Mouse (Mus musculus): ENCODE measurements at regions not wholly inside any gene's neighbourhood (a gene's known extent, or its start where the extent isn't known, plus 50 kb on each side); places are given as distances from the start of the nearest gene placed in this dataset.

DNA sequence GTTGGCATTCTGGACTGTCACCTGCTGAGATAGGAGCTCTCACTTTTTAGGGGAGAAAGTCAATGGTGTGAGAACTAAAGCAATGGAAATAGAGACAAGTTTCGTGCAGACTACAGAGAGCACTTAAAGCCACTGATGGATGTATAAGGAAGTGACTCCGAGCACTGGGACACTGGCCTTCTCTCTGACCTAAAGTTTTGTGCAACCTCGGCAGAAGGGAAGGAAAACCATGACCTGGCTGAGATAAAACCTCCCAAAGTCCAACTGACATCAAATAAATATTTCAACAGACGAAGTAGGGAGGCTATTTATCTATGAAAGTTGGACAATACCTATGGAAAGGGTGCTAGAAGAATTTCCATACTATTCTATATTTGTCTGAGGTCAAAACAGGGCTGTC, 80.0 kb upstream of the Ahr start:
- DNase-seq = no peak

DNA sequence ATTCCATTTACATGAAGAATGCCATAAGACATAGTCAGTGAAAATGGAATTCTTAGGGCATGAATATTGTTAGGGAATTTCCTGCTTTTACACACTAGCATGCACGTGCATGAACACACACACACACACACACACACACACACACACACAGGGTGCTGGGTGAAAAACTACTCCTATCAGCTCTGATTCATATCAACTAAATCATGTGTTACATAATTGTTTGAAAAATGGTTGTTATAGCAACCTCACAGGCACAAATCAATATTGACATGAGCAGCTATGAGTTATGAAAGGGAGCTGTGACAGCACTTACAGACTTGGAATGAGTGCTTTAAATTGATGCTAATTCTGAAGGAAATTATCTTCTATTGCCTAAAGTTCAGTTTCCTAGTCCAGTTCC, 72.8 kb upstream of the Ahr start:
- no peak for DNase-seq

DNA sequence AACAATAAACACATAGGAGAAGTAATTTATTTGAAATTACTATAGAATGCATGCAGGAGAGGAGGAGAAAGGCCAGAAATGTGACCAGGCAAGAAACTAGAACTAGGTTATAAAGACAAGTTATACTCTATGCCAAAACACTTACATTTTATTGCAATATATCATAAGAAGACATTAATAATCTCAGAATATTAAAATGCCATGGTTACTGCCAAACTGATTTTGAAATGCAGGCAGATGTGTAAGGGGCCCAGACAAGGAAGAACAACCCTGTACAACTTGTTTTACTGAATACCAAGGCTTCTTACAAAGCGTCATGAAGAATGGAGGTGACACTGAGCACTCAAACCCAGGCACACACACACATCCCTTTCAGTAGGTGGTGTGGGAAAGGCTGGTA, 68.9 kb upstream of the Ahr start:
- no peak for DNase-seq

DNA sequence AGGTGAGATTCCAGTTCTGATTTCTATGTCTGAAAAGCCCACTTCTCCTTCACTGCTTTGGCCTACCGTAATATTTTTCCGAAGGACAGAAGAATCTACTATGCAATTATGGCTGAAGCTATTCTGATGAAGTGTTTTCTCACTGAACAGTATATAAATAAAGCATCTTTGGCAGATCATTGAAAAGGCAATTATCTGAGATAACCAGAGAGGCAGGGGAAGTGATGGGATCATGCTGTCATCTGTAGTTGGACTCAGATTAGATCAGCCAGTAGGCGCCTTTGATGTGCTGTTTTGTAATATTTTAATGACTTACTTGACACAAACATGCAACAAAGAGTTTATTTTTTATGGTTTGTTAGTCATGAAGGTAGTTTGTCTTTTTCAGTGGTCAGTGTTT, 67.8 kb upstream of the Ahr start:
- no peak for DNase-seq

DNA sequence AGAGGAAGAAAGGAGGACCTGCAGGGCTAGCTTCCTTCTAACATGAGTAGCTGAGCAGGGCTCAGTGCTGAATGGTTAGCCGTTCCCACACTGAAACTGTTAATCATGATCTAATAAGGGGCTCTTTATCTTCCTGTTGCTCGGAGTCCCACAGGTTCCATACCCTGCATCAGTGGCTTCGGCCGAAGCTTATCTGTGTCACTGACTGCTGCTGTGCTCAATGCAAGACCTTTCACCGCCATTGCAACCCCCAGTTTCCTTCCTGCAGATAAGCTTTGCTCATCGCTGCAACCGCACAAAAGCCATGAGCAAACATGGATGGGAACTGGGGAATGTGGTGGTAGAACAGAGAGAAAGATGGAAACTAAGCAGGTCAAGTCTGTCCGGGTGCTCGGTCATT, 63.5 kb upstream of the Ahr start:
- no peak for DNase-seq

DNA sequence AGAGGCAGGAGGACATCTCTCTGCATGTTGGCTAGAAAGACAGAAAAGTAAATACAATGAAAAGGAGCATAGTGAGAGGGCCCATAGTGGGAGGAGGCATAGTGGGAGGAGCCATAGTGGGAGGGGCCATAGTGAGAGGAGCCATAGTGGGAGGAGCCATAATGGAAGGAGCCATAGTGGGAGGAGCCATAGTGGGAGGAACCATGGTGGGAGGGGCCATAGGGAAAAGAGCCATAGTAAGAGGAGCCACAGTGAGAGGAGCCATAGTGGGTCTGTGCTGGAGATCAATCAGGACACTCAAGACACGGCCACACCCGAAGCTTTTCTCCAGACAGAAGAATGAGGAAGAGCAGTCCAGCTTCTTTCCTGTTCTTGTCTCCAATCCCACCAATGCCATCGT, 58.0 kb upstream of the Ahr start:
- DNase-seq = no peak

Data from cerebellum, adult 9-10 months (tissue).